Mouse (Mus musculus) midbrain, embryonic 15.5 days (tissue): Measurements from ENCODE around the gene Gm20696. TPM values are rescaled to one million over a fixed set of nuclear protein-coding genes. Genes with fewer than 3 reads are reported as not detected.

Experiments used
- ATAC-seq: fragments of 200-750 bp; cut with Nextera tagmentation; replicated peaks from 2 replicates; pipeline ENCODE4 v1.8.0; 2017; ENCODE audit warnings: moderate TSS enrichment
- H3K27ac ChIP-seq: fragments of 300-500 bp; sonication (generic); 2 replicates; pipeline ENCODE4 v1.5.1; 2015; ENCODE audit warnings: mild to moderate bottlenecking, inconsistent platforms
- H3K27me3 ChIP-seq: fragments of 300-500 bp; sonication (generic); replicated peaks from 2 replicates; pipeline ENCODE4 v1.6.1; 2015; ENCODE audit warnings: inconsistent platforms
- H3K36me3 ChIP-seq: fragments of 300-500 bp; sonication (generic); replicated peaks from 2 replicates; pipeline ENCODE4 v1.6.1; 2015; ENCODE audit warnings: inconsistent platforms
- H3K4me1 ChIP-seq: fragments of 300-500 bp; sonication (generic); 2 replicates; pipeline ENCODE4 v1.6.1; 2015; ENCODE audit warnings: inconsistent platforms
- H3K4me2 ChIP-seq: fragments of 300-500 bp; sonication (generic); 2 replicates; pipeline ENCODE4 v1.6.1; 2015; ENCODE audit warnings: inconsistent platforms, mild to moderate bottlenecking, moderate library complexity
- H3K4me3 ChIP-seq: fragments of 300-500 bp; sonication (generic); 2 replicates; pipeline ENCODE4 v1.5.1; 2015; ENCODE audit warnings: mild to moderate bottlenecking, inconsistent platforms
- H3K9ac ChIP-seq: fragments of 300-500 bp; sonication (generic); 2 replicates; pipeline ENCODE4 v1.6.1; 2015; ENCODE audit warnings: mild to moderate bottlenecking, inconsistent platforms
- H3K9me3 ChIP-seq: fragments of 300-500 bp; sonication (generic); 2 replicates; pipeline ENCODE4 v1.6.1; 2016; ENCODE audit warnings: inconsistent platforms
- WGBS: fragments of 180-500 bp; shearing (Covaris S2); methylation state at CpG from one replicate; pipeline ENCODE4 v1.1.7; 2015; ENCODE audit warnings: mixed read lengths; 5-methylcytosine and 5-hydroxymethylcytosine counted together
- polyA plus RNA-seq: library from polyadenylated mRNA; unstranded; fragments of >200 nt; fragmentation: Nextera tagmentation; extraction: Ambion mirVana; gene quantifications from 2 replicates; pipeline ENCODE4 v1.2.1, GENCODE M21; 2015

The Gm20696 gene
- polyA plus RNA-seq, 1 experiment from 2014 or later: 2.9 TPM

GRCm38 (mm10) chr6:99540146-99540545, 126.5 kb downstream of the Gm20696 start:
- Histone ChIP-seq H3K4me2 (no peak overlapping the region), H3K27me3 (no peaks in the 10 kb centered on the region), H3K4me3 (no peak overlapping the region), H3K4me1 (no peaks in the 10 kb centered on the region), H3K36me3 (no peaks in the 10 kb centered on the region), H3K9me3 (no peaks in the 10 kb centered on the region), H3K27ac (no peak overlapping the region), H3K9ac (no peak overlapping the region)
- WGBS: 84% methylated on average over 5 of the region's 5 CpGs
- ATAC-seq: no peak

GRCm38 (mm10) chr6:99538194-99538941, 128.2 kb downstream of the Gm20696 start:
- H3K4me1 ChIP-seq: no peaks in the 10 kb centered on the region
- H3K36me3 ChIP-seq: no peaks in the 10 kb centered on the region
- H3K9ac ChIP-seq: no peak overlapping the region
- 83% methylated on average over 17 of the region's 17 CpGs for WGBS
- no peak for ATAC-seq
- H3K27me3 ChIP-seq: no peaks in the 10 kb centered on the region
- H3K9me3 ChIP-seq: no peaks in the 10 kb centered on the region
- H3K27ac ChIP-seq: no peak overlapping the region
- no peak overlapping the region for H3K4me2 ChIP-seq
- no peak overlapping the region for H3K4me3 ChIP-seq

GRCm38 (mm10) chr6:99534211-99534745, 132.3 kb downstream of the Gm20696 start:
- Histone ChIP-seq H3K9me3 (no peaks in the 10 kb centered on the region), H3K4me2 (no peak overlapping the region), H3K4me3 (no peak overlapping the region), H3K36me3 (no peaks in the 10 kb centered on the region), H3K4me1 (no peaks in the 10 kb centered on the region), H3K27me3 (no peaks in the 10 kb centered on the region), H3K9ac (no peak overlapping the region), H3K27ac (no peak overlapping the region)
- ATAC-seq: no peak
- WGBS: 46% methylated on average over 5 of the region's 5 CpGs

- Histone ChIP-seq H3K4me1 (no peaks in the 10 kb centered on the region), H3K4me2 (no peak overlapping the region), H3K36me3 (no peaks in the 10 kb centered on the region; the same call in 1 of the 2 replicates), H3K27ac (no peak overlapping the region), H3K9ac (no peak overlapping the region), H3K27me3 (no peaks in the 10 kb centered on the region), H3K9me3 (no peaks in the 10 kb centered on the region), H3K4me3 (no peak overlapping the region)
- no peak for ATAC-seq
- 93% methylated on average over 4 of the region's 4 CpGs for WGBS
These were observed 134.1 kb downstream of the Gm20696 start for GRCm38 (mm10) chr6:99532458-99532857.

- WGBS: 69% methylated on average over 2 of the region's 2 CpGs
- ATAC-seq: no peak
- Histone ChIP-seq H3K4me3 (no peak overlapping the region), H3K27ac (no peak overlapping the region), H3K4me2 (no peak overlapping the region), H3K4me1 (no peaks in the 10 kb centered on the region), H3K9me3 (no peaks in the 10 kb centered on the region), H3K36me3 (no peaks in the 10 kb centered on the region; the same call in 1 of the 2 replicates), H3K9ac (no peak overlapping the region), H3K27me3 (no peaks in the 10 kb centered on the region)
These were observed 137.6 kb downstream of the Gm20696 start for GRCm38 (mm10) chr6:99528972-99529371.

- Histone ChIP-seq H3K9me3 (no peaks in the 10 kb centered on the region), H3K9ac (no peak overlapping the region), H3K36me3 (no peaks in the 10 kb centered on the region; the same call in 1 of the 2 replicates), H3K27ac (no peak overlapping the region), H3K27me3 (no peaks in the 10 kb centered on the region), H3K4me3 (no peak overlapping the region), H3K4me1 (no peaks in the 10 kb centered on the region), H3K4me2 (no peak overlapping the region)
- ATAC-seq: no peak
- WGBS: 90% methylated on average over 6 of the region's 6 CpGs
These were observed 139.0 kb downstream of the Gm20696 start for GRCm38 (mm10) chr6:99527457-99528105.

GRCm38 (mm10) chr6:99525351-99525750, 141.2 kb downstream of the Gm20696 start:
- H3K4me3 ChIP-seq: no peak overlapping the region
- peaks cover 9% of the 10 kb centered on the region; the same call in 1 of the 2 replicates for H3K4me1 ChIP-seq
- H3K36me3 ChIP-seq: no peaks in the 10 kb centered on the region; the same call in 1 of the 2 replicates
- 50% methylated on average over 8 of the region's 8 CpGs for WGBS
- no peak overlapping the region for H3K4me2 ChIP-seq
- no peaks in the 10 kb centered on the region for H3K27me3 ChIP-seq
- no peaks in the 10 kb centered on the region for H3K9me3 ChIP-seq
- ATAC-seq: no peak
- H3K9ac ChIP-seq: no peak overlapping the region
- no peak overlapping the region for H3K27ac ChIP-seq

GRCm38 (mm10) chr6:99523679-99524370, 142.8 kb downstream of the Gm20696 start:
- no peaks in the 10 kb centered on the region; the same call in 1 of the 2 replicates for H3K36me3 ChIP-seq
- H3K4me2 ChIP-seq: peak overlapping the region; percentile 99
- peak overlapping the region; percentile 99 for H3K27ac ChIP-seq
- H3K4me3 ChIP-seq: peak overlapping the region; percentile 64
- no peak for ATAC-seq
- 28% methylated on average over 10 of the region's 10 CpGs for WGBS
- H3K9me3 ChIP-seq: no peaks in the 10 kb centered on the region
- H3K9ac ChIP-seq: peak overlapping the region; percentile 90
- H3K4me1 ChIP-seq: peaks cover 14% of the 10 kb centered on the region
- no peaks in the 10 kb centered on the region for H3K27me3 ChIP-seq

- under 1% methylated on average over 22 of the region's 22 CpGs for WGBS
- Histone ChIP-seq H3K27ac (peak overlapping the region; percentile 99), H3K9ac (peak overlapping the region; percentile 90), H3K4me2 (peak overlapping the region; percentile 99), H3K4me1 (peaks cover 14% of the 10 kb centered on the region), H3K9me3 (no peaks in the 10 kb centered on the region), H3K27me3 (no peaks in the 10 kb centered on the region), H3K4me3 (peak overlapping the region; percentile 64), H3K36me3 (no peaks in the 10 kb centered on the region; the same call in 1 of the 2 replicates)
- peak; percentile 60 for ATAC-seq
These were observed 143.4 kb downstream of the Gm20696 start for GRCm38 (mm10) chr6:99523109-99523632.

GRCm38 (mm10) chr6:99522359-99523108, 144.1 kb downstream of the Gm20696 start, which contains the start of gene Foxp1:
Gene Foxp1 (minus strand): TSS chr6:99522721.
- H3K27me3 ChIP-seq: no peaks in the 10 kb centered on the region
- H3K9me3 ChIP-seq: no peaks in the 10 kb centered on the region
- under 1% methylated on average over 62 of the region's 72 CpGs for WGBS
- H3K4me2 ChIP-seq: peak within 1 kb of the TSS; percentile 99
- H3K4me3 ChIP-seq: peak within 1 kb of the TSS; percentile 64
- no peaks in the 10 kb centered on the region; the same call in 1 of the 2 replicates for H3K36me3 ChIP-seq
- peaks cover 14% of the 10 kb centered on the region for H3K4me1 ChIP-seq
- peak; percentile 57 for ATAC-seq
- peak within 1 kb of the TSS; percentile 90 for H3K9ac ChIP-seq
- peak within 1 kb of the TSS; percentile 99 for H3K27ac ChIP-seq

GRCm38 (mm10) chr6:99521641-99522358, 144.8 kb downstream of the Gm20696 start:
- Histone ChIP-seq H3K9ac (peak overlapping the region; percentile 90), H3K27ac (peak overlapping the region; percentile 99), H3K4me3 (peak overlapping the region; percentile 64), H3K36me3 (no peaks in the 10 kb centered on the region), H3K4me2 (peak overlapping the region; percentile 99), H3K4me1 (peaks cover 14% of the 10 kb centered on the region), H3K27me3 (no peaks in the 10 kb centered on the region), H3K9me3 (no peaks in the 10 kb centered on the region)
- under 1% methylated on average over 64 of the region's 64 CpGs for WGBS
- peak; percentile 37 for ATAC-seq
